Mouse (Mus musculus): ENCODE measurements around the gene Ralgps2.

- TF ChIP-seq GATA1 (IDR thresholded peaks at IDR 0.05; ENCODE audit: borderline replicate concordance, low read length) (no peak), FLI1 (IDR thresholded peaks at IDR 0.05; ENCODE audit: low read length) (no peak)
Measured at GRCm38 (mm10) chr1:156838177-156838576, 101.2 kb downstream of the Ralgps2 start, which contains the start of gene Angptl1.
